In genomic region chrX:7443996-7444421, GRCm38 (mm10) we compare ENCODE assay signal across 11 mouse cellular contexts.
DNase-seq lines count a peak whose midpoint lies in the region; ATAC-seq lines count a peak whose summit lies in the region.
"Had no signal": no experiment of that assay in that cellular context is flagged by ENCODE, and none has a peak within 500 bp of the region (broad histone marks: within the 10 kb centered on the region; RNA-seq: fewer than 3 reads in every experiment).

No protein-coding gene starts in this region.

- H3K27ac ChIP-seq in embryonic facial prominence, embryonic 11.5 days (replicated peaks; ENCODE audit: low read depth, low read length): no peak overlapping the region
- H3K27ac ChIP-seq in embryonic facial prominence, embryonic 10.5 days (replicated peaks): no peak overlapping the region
- no peak overlapping the region for H3K27ac ChIP-seq in hindbrain, embryonic 14.5 days
- H3K27ac ChIP-seq: hindbrain, postnatal 0 days had no signal

- no peak overlapping the region for H3K4me2 ChIP-seq in embryonic facial prominence, embryonic 11.5 days (ENCODE audit: low read depth, low read length)
- H3K4me2 ChIP-seq in hindbrain, embryonic 14.5 days (replicated peaks): no peak overlapping the region

- no peak overlapping the region for H3K9ac ChIP-seq in embryonic facial prominence, embryonic 11.5 days (replicated peaks; ENCODE audit: low read length)
- H3K9ac ChIP-seq in hindbrain, embryonic 14.5 days: no peak overlapping the region

- no peak overlapping the region for H3K4me3 ChIP-seq in embryonic facial prominence, embryonic 11.5 days (ENCODE audit: low read depth, low read length)
- no peak overlapping the region for H3K4me3 ChIP-seq in embryonic facial prominence, embryonic 10.5 days
- H3K4me3 ChIP-seq in hindbrain, embryonic 14.5 days (replicated peaks; ENCODE audit: low read length): no peak overlapping the region
- H3K4me3 ChIP-seq: erythroblast, embryonic 14.5 days had no signal

- no peaks in the 10 kb centered on the region for H3K4me1 ChIP-seq in embryonic facial prominence, embryonic 11.5 days (ENCODE audit: control insufficient read depth, insufficient read depth, low read length)
- peaks cover 8% of the 10 kb centered on the region; the same call in 1 of the 2 replicates for H3K4me1 ChIP-seq in embryonic facial prominence, embryonic 10.5 days
- H3K4me1 ChIP-seq in hindbrain, embryonic 14.5 days (replicated peaks; ENCODE audit: control insufficient read depth, insufficient read depth, low read length): no peaks in the 10 kb centered on the region

- no peaks in the 10 kb centered on the region for H3K9me3 ChIP-seq in embryonic facial prominence, embryonic 11.5 days (replicated peaks; ENCODE audit: control insufficient read depth, low read length)
- H3K9me3 ChIP-seq in embryonic facial prominence, embryonic 10.5 days: no peaks in the 10 kb centered on the region
- no peaks in the 10 kb centered on the region for H3K9me3 ChIP-seq in hindbrain, embryonic 14.5 days (ENCODE audit: control insufficient read depth, low read length)

- no peaks in the 10 kb centered on the region for H3K36me3 ChIP-seq in embryonic facial prominence, embryonic 11.5 days (replicated peaks; ENCODE audit: control insufficient read depth, insufficient read depth, low read depth, low read length)
- H3K36me3 ChIP-seq in embryonic facial prominence, embryonic 10.5 days (replicated peaks): no peaks in the 10 kb centered on the region
- no peaks in the 10 kb centered on the region for H3K36me3 ChIP-seq in hindbrain, embryonic 14.5 days (replicated peaks; ENCODE audit: control insufficient read depth, insufficient read depth)

- no peak for ATAC-seq in embryonic facial prominence, embryonic 11.5 days (replicated peaks; ENCODE audit: insufficient number of reproducible peaks, low FRiP score, low TSS enrichment, low read depth)
- no peak for ATAC-seq in hindbrain, embryonic 14.5 days (ENCODE audit: low FRiP score)
- ATAC-seq: hindbrain, postnatal 0 days had no signal

- DNase-seq in embryonic facial prominence, embryonic 11.5 days (ENCODE audit: low spot score): peak; percentile 12
- no peak for DNase-seq in embryonic facial prominence, embryonic 10.5 days (ENCODE audit: low spot score)
- DNase-seq in lung, postnatal 36 days: peak; percentile 24
- DNase-seq in lung, postnatal 14 days: no peak
- DNase-seq in kidney, postnatal 10 days: peak; percentile 48
- DNase-seq in yolk sac, embryonic 10.5 days (ENCODE audit: low spot score): peak; percentile 66
- no peak for DNase-seq in hindbrain, embryonic 14.5 days (ENCODE audit: low spot score)
- no peak for DNase-seq in T-cell, adult 2 months (ENCODE audit: low spot score)
- DNase-seq: cerebellum, postnatal 14 days had no signal

- WGBS in embryonic facial prominence, embryonic 11.5 days: 29% methylated on average over 6 of the region's 6 CpGs
- 29% methylated on average over 6 of the region's 6 CpGs for WGBS in embryonic facial prominence, embryonic 10.5 days
- WGBS in hindbrain, embryonic 14.5 days: 22% methylated on average over 6 of the region's 6 CpGs

- no peaks in the 10 kb centered on the region for H3K27me3 ChIP-seq in embryonic facial prominence, embryonic 11.5 days (ENCODE audit: control insufficient read depth, insufficient read depth, low read length)
- H3K27me3 ChIP-seq in embryonic facial prominence, embryonic 10.5 days (replicated peaks; ENCODE audit: low read depth, poor library complexity, severe bottlenecking): no peaks in the 10 kb centered on the region
- no peaks in the 10 kb centered on the region for H3K27me3 ChIP-seq in hindbrain, embryonic 14.5 days (ENCODE audit: control insufficient read depth, insufficient read depth, low read length)

Comparison
In these comparisons a context has a peak if more than half of its experiments do, and no peak if none do; other contexts are left out.
1. DNase-seq: peak in embryonic facial prominence, embryonic 11.5 days (single experiment), lung, postnatal 36 days (single experiment), kidney, postnatal 10 days (single experiment) and yolk sac, embryonic 10.5 days (single experiment); none in embryonic facial prominence, embryonic 10.5 days (single experiment), lung, postnatal 14 days (single experiment), hindbrain, embryonic 14.5 days (single experiment) and T-cell, adult 2 months (single experiment).